Mouse (Mus musculus) MEL (cell line): ENCODE data around the gene Fstl5. TPM values are rescaled to one million over a fixed set of nuclear protein-coding genes. Genes with fewer than 3 reads are reported as not detected.
"Not testable (repeated sequence)": the region's sequence is repeated elsewhere in the genome, so short reads cannot be mapped to it uniquely, and the experiment has no call there.

ENCODE experiments used
- DNase-seq: peaks from one replicate; pipeline ENCODE4 v3.0.0; 2011; ENCODE audit warnings: low read depth, low spot score
- H3K27ac ChIP-seq: 2 replicates; pipeline ENCODE4 v1.5.1; 2012; ENCODE audit warnings: low read depth, mild to moderate bottlenecking, control low read depth, low read length, moderate library complexity; ENCODE audit not compliant: control insufficient read depth
- H3K27me3 ChIP-seq, 2 experiments: fragments of 150-350 bp in 1 of 2; sonication (generic) in 1 of 2; 2 replicates each; pipeline ENCODE4 v1.6.1; 2012; ENCODE audit warnings: low read length in 2 of 2, mild to moderate bottlenecking in 2 of 2, improper control_type of control experiment in 1 of 2, moderate library complexity in 1 of 2; ENCODE audit not compliant: insufficient read depth in 2 of 2, control insufficient read depth in 1 of 2
- H3K36me3 ChIP-seq, 2 experiments: 2 replicates each; pipeline ENCODE4 v1.6.1; 2012 to 2014; ENCODE audit warnings: low read length in 2 of 2, improper control_type of control experiment in 1 of 2, inconsistent platforms in 1 of 2, mild to moderate bottlenecking in 1 of 2; ENCODE audit not compliant: insufficient read depth in 2 of 2, control insufficient read depth in 1 of 2
- H3K4me1 ChIP-seq, 2 experiments: fragments of 150-350 bp in 1 of 2; sonication (generic) in 1 of 2; 2 replicates each; pipeline ENCODE4 v1.6.1; 2012; ENCODE audit warnings: low read length in 2 of 2, improper control_type of control experiment in 1 of 2, mild to moderate bottlenecking in 1 of 2; ENCODE audit not compliant: insufficient read depth in 2 of 2, control insufficient read depth in 1 of 2
- H3K4me3 ChIP-seq, 2 experiments: fragments of 150-350 bp in 1 of 2; sonication (generic) in 1 of 2; 2 replicates each; pipeline ENCODE4 v1.5.1; 2012; ENCODE audit warnings: low read depth in 2 of 2, low read length in 2 of 2, mild to moderate bottlenecking in 2 of 2, moderate library complexity in 2 of 2, control low read depth in 1 of 2, improper control_type of control experiment in 1 of 2; ENCODE audit not compliant: control insufficient read depth in 1 of 2, insufficient read depth in 1 of 2
- H3K79me2 ChIP-seq: 2 replicates; pipeline ENCODE4 v1.6.1; 2012; ENCODE audit warnings: mild to moderate bottlenecking, low read length, moderate library complexity; ENCODE audit not compliant: control insufficient read depth, poor library complexity, insufficient read depth
- H3K9ac ChIP-seq: 2 replicates; pipeline ENCODE4 v1.6.1; 2012; ENCODE audit warnings: low read depth, mild to moderate bottlenecking, control low read depth, low read length, moderate library complexity; ENCODE audit not compliant: control insufficient read depth, poor library complexity, severe bottlenecking
- H3K9me3 ChIP-seq: fragments of 150-350 bp; sonication (generic); replicated peaks from 2 replicates; pipeline ENCODE4 v1.6.1; 2012; ENCODE audit warnings: mild to moderate bottlenecking, low read length, improper control_type of control experiment, moderate library complexity; ENCODE audit not compliant: insufficient read depth
- CHD2 ChIP-seq: IDR thresholded peaks from 2 replicates; pipeline ENCODE4 v1.6.1; 2011; ENCODE audit warnings: low read length, improper control_type of control experiment
- CTCF ChIP-seq, 3 experiments: IDR thresholded peaks in 2 of 3; conservative IDR thresholded peaks in 1 of 3; 2 replicates each; pipeline ENCODE4 v1.5.1; 2011 to 2012; ENCODE audit warnings: low read length in 3 of 3, low read depth in 2 of 3, mild to moderate bottlenecking in 2 of 3, improper control_type of control experiment in 1 of 3, inconsistent platforms in 1 of 3, mixed read lengths in 1 of 3, moderate library complexity in 1 of 3; ENCODE audit not compliant: control insufficient read depth in 1 of 3, insufficient read depth in 1 of 3, poor library complexity in 1 of 3, severe bottlenecking in 1 of 3
- E2F4 ChIP-seq: IDR thresholded peaks from 2 replicates; pipeline ENCODE4 v1.6.1; 2011; ENCODE audit warnings: low read depth, low read length, improper control_type of control experiment, borderline replicate concordance
- GATA1 ChIP-seq: IDR thresholded peaks from 2 replicates; pipeline ENCODE4 v1.6.1; 2011; ENCODE audit warnings: low read depth, low read length, improper control_type of control experiment
- KAT2A ChIP-seq: conservative IDR thresholded peaks from 2 replicates; pipeline ENCODE4 v1.6.1; 2012; ENCODE audit warnings: low read depth, low read length, improper control_type of control experiment, inconsistent platforms
- MAFK ChIP-seq: IDR thresholded peaks from 2 replicates; pipeline ENCODE4 v1.6.1; 2011; ENCODE audit warnings: low read depth, mild to moderate bottlenecking, low read length, improper control_type of control experiment, borderline replicate concordance
- MAX ChIP-seq: IDR thresholded peaks from 2 replicates; pipeline ENCODE4 v1.6.1; 2011; ENCODE audit warnings: low read length, improper control_type of control experiment
- MEF2A ChIP-seq: IDR thresholded peaks from 2 replicates; pipeline ENCODE4 v1.6.1; 2014; ENCODE audit warnings: low read depth, mild to moderate bottlenecking, inconsistent platforms, low read length, improper control_type of control experiment; ENCODE audit not compliant: poor library complexity, insufficient replicate concordance, severe bottlenecking; ENCODE audit errors: extremely low read depth
- MYB ChIP-seq: IDR thresholded peaks from 2 replicates; pipeline ENCODE4 v1.6.1; 2011; ENCODE audit warnings: mild to moderate bottlenecking, low read depth, low read length, improper control_type of control experiment
- NRF1 ChIP-seq: IDR thresholded peaks from 2 replicates; pipeline ENCODE4 v1.6.1; 2014; ENCODE audit warnings: low read depth, mild to moderate bottlenecking, inconsistent platforms, low read length, improper control_type of control experiment, moderate library complexity; ENCODE audit not compliant: poor library complexity, insufficient read depth, severe bottlenecking
- POLR2AphosphoS5 ChIP-seq: IDR thresholded peaks from 2 replicates; pipeline ENCODE4 v1.6.1; 2012; ENCODE audit warnings: low read depth, borderline replicate concordance, mild to moderate bottlenecking, inconsistent platforms, low read length, moderate library complexity, mixed read lengths
- RAD21 ChIP-seq: IDR thresholded peaks from 2 replicates; pipeline ENCODE4 v1.6.1; 2011; ENCODE audit warnings: mild to moderate bottlenecking, low read depth, low read length, improper control_type of control experiment
- RCOR1 ChIP-seq: IDR thresholded peaks from 2 replicates; pipeline ENCODE4 v1.6.1; 2012; ENCODE audit warnings: low read depth, mild to moderate bottlenecking, inconsistent platforms, low read length, improper control_type of control experiment
- SMC3 ChIP-seq: IDR thresholded peaks from 2 replicates; pipeline ENCODE4 v1.6.1; 2011; ENCODE audit warnings: low read depth, low read length, improper control_type of control experiment
- TAL1 ChIP-seq: IDR thresholded peaks from 2 replicates; pipeline ENCODE4 v1.6.1; 2012; ENCODE audit warnings: mild to moderate bottlenecking, inconsistent platforms, low read length, moderate library complexity, mixed read lengths
- TCF12 ChIP-seq: IDR thresholded peaks from 2 replicates; pipeline ENCODE4 v1.6.1; 2014; ENCODE audit warnings: low read depth, mild to moderate bottlenecking, inconsistent platforms, low read length, improper control_type of control experiment, moderate library complexity
- USF1 ChIP-seq: IDR thresholded peaks from 2 replicates; pipeline ENCODE4 v1.6.1; 2014; ENCODE audit warnings: low read depth, mild to moderate bottlenecking, inconsistent platforms, low read length, improper control_type of control experiment, moderate library complexity
- ZC3H11A ChIP-seq: IDR thresholded peaks from 2 replicates; pipeline ENCODE4 v1.6.1; 2012; ENCODE audit warnings: low read depth, mild to moderate bottlenecking, inconsistent platforms, low read length, improper control_type of control experiment
- polyA plus RNA-seq, 2 experiments: library from polyadenylated mRNA; stranded (reverse) in 1 of 2; unstranded in 1 of 2; fragments of >175 nt in 1 of 2; fragments of >200 nt in 1 of 2; gene quantifications; 2 replicates each; pipeline versions ENCODE4 v1.2.1 to v1.2.4; 2012; ENCODE audit warnings: low replicate concordance in 2 of 2, low read depth in 1 of 2; ENCODE audit not compliant: insufficient read length in 2 of 2, insufficient read depth in 1 of 2, missing spikeins in 1 of 2
- total RNA-seq: library from RNA; depleted of rRNA; stranded (reverse); fragments of 300-350 nt; gene quantifications from 2 replicates; pipeline ENCODE4 v1.2.3, GENCODE M21; 2012

Fstl5 gene
- total and polyA plus RNA-seq, 3 experiments: 0.04 TPM; not detected in 2

GRCm38 (mm10) chr3:76428775-76429372 lies 354.8 kb downstream of the Fstl5 start:
- no peak overlapping the region for H3K27ac ChIP-seq
- H3K27me3 ChIP-seq: no peaks in the 10 kb centered on the region
- H3K79me2 ChIP-seq: no peaks in the 10 kb centered on the region
- no peak overlapping the region for H3K4me3 ChIP-seq
- no peak for DNase-seq
- no peaks in the 10 kb centered on the region for H3K9me3 ChIP-seq
- H3K4me1 ChIP-seq: no peaks in the 10 kb centered on the region
- no peak overlapping the region for H3K9ac ChIP-seq
- TF ChIP-seq CHD2: no peak
- no peaks in the 10 kb centered on the region for H3K36me3 ChIP-seq

- H3K9me3 ChIP-seq: no peaks in the 10 kb centered on the region
- no peaks in the 10 kb centered on the region for H3K27me3 ChIP-seq
- TF ChIP-seq MAX (no peak), TCF12 (no peak), RCOR1 (no peak), CTCF (IDR thresholded peaks at IDR 0.05 in 2 of 3, conservative IDR thresholded peaks at IDR 0.05 in 1 of 3; ENCODE audit: control insufficient read depth in 1 of 3, insufficient read depth in 1 of 3, low read depth in 2 of 3, low read length in 3 of 3, poor library complexity in 1 of 3, severe bottlenecking in 1 of 3) (no peak), MAFK (no peak), ZC3H11A (no peak), SMC3 (no peak)
- no peaks in the 10 kb centered on the region for H3K4me1 ChIP-seq
- H3K27ac ChIP-seq: no peak overlapping the region
- H3K9ac ChIP-seq: no peak overlapping the region
- no peak for DNase-seq
- no peaks in the 10 kb centered on the region for H3K36me3 ChIP-seq
- no peaks in the 10 kb centered on the region for H3K79me2 ChIP-seq
- H3K4me3 ChIP-seq: no peak overlapping the region
These were observed 393.3 kb downstream of the Fstl5 start for GRCm38 (mm10) chr3:76467229-76467874.

GRCm38 (mm10) chr3:76468147-76468546 lies 394.1 kb downstream of the Fstl5 start:
- no peak for DNase-seq
- H3K36me3 ChIP-seq: no peaks in the 10 kb centered on the region
- no peaks in the 10 kb centered on the region for H3K79me2 ChIP-seq
- H3K27me3 ChIP-seq: no peaks in the 10 kb centered on the region
- TF ChIP-seq KAT2A (no peak), RAD21 (no peak), MYB (no peak), USF1 (no peak), SMC3 (no peak), GATA1 (no peak), POLR2AphosphoS5 (no peak), CHD2 (no peak), MEF2A (no peak), NRF1 (no peak), E2F4 (no peak), TAL1 (no peak), RCOR1 (no peak)
- no peaks in the 10 kb centered on the region for H3K9me3 ChIP-seq
- no peaks in the 10 kb centered on the region for H3K4me1 ChIP-seq
- no peak overlapping the region for H3K9ac ChIP-seq
- no peak overlapping the region for H3K4me3 ChIP-seq
- H3K27ac ChIP-seq: no peak overlapping the region

- not testable (repeated sequence) for DNase-seq, H3K36me3 ChIP-seq, H3K4me1 ChIP-seq, H3K27ac ChIP-seq, H3K4me3 ChIP-seq, H3K79me2 ChIP-seq, H3K9me3 ChIP-seq, H3K27me3 ChIP-seq, H3K9ac ChIP-seq
These were observed 433.8 kb downstream of the Fstl5 start for GRCm38 (mm10) chr3:76507891-76508290.
